Mouse (Mus musculus) adrenal gland, postnatal 14 days (tissue): ENCODE measurements at regions not wholly inside any gene's neighbourhood (a gene's known extent, or its start where the extent isn't known, plus 50 kb on each side); places are given as distances from the start of the nearest gene placed in this dataset.

Experiments
- DNase-seq: peaks from one replicate; pipeline ENCODE4 v3.0.0; 2021; ENCODE audit warnings: mixed read lengths

GRCm38 (mm10) chr10:111889111-111889510 lies 83.4 kb upstream of the Krr1 start:
- DNase-seq, result no peak

GRCm38 (mm10) chr10:111893489-111893888 lies 79.0 kb upstream of the Krr1 start:
- DNase-seq, result peak; percentile 17

GRCm38 (mm10) chr10:111893941-111894340 lies 78.5 kb upstream of the Krr1 start:
- DNase-seq, result no peak

GRCm38 (mm10) chr10:111897361-111897760 lies 75.1 kb upstream of the Krr1 start:
- no peak for DNase-seq

GRCm38 (mm10) chr10:111900723-111901716 lies 71.4 kb upstream of the Krr1 start:
- no peak for DNase-seq

- no peak for DNase-seq
Measured at GRCm38 (mm10) chr10:111903956-111904355, 68.5 kb upstream of the Krr1 start.

GRCm38 (mm10) chr10:111907836-111908235 lies 64.6 kb upstream of the Krr1 start:
- DNase-seq, result no peak

GRCm38 (mm10) chr10:111912561-111912960 lies 59.9 kb upstream of the Krr1 start:
- no peak for DNase-seq

GRCm38 (mm10) chr10:111913066-111913785 lies 59.2 kb upstream of the Krr1 start:
- DNase-seq, result no peak

GRCm38 (mm10) chr10:111914231-111914630 lies 58.2 kb upstream of the Krr1 start:
- DNase-seq, result no peak

- no peak for DNase-seq
Measured at GRCm38 (mm10) chr10:111918071-111918507, 54.4 kb upstream of the Krr1 start.

GRCm38 (mm10) chr10:111919475-111919874 lies 53.0 kb upstream of the Krr1 start:
- DNase-seq, result no peak

GRCm38 (mm10) chr10:111921492-111921891 lies 51.0 kb upstream of the Krr1 start:
- DNase-seq, result no peak
